Mouse (Mus musculus) heart, adult 2 months (tissue): ENCODE measurements around the gene Slc25a26.

Experiments
- CTCF ChIP-seq: fragments of 200-600 bp; IDR thresholded peaks from 2 replicates; pipeline ENCODE4 v1.8.1; 2022; ENCODE audit warnings: antibody characterized with exemption, mild to moderate bottlenecking, moderate library complexity
- POLR2A ChIP-seq: fragments of 200-500 bp; IDR thresholded peaks from 2 replicates; pipeline ENCODE4 v1.6.1; 2011; ENCODE audit warnings: mild to moderate bottlenecking, low read depth, low read length, control low read depth; ENCODE audit not compliant: insufficient read depth

GRCm38 (mm10) chr6:94604072-94604471, 103.9 kb downstream of the Slc25a26 start:
- TF ChIP-seq POLR2A (no peak), CTCF (no peak)
